Mouse (Mus musculus): ENCODE data around the gene Vmn1r208.
"Not testable (repeated sequence)": the region's sequence is repeated elsewhere in the genome, so short reads cannot be mapped to it uniquely, and the experiment has no call there.

DNA sequence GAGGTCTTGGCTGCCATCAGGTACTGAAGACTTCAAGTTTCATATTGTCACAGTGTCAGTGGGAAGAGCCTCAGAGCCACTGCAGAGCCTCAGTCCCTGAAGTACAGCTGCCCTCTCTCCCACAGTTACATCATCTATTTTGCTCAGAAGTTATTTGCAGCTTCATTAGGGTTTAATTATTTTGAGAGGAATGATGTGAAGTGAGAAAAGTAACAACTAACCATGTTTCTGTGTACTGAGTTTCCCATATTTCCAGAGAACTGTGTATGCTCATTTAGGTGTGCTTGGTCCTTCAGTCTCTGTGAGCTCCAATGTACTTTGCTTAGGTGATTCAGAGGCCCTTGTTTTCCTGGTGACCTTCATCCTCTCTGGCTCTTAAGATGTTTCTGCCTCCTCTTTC, 32.4 kb upstream of the Vmn1r208 start, which contains the start of gene Vmn1r209:
- not testable (repeated sequence) for TF ChIP-seq EP300, CTCF (IDR thresholded peaks at IDR 0.05; ENCODE audit: low read depth)

Data from heart, postnatal 0 days (tissue).